Mouse (Mus musculus): ENCODE measurements around the gene Rab39. TPM values are rescaled to one million over a fixed set of nuclear protein-coding genes. Genes with fewer than 3 reads are reported as not detected.
A peak's percentile ranks its signal among the peaks of the same experiment; 100 is the strongest.

Gene Rab39
- polyA plus RNA-seq (2014; fragmentation: Nextera tagmentation; extraction: Ambion mirVana), result 0.60 and 1.0 TPM in 2 replicates

- under 1% methylated on average over 35 of the region's 49 CpGs for WGBS
- no peaks in the 10 kb centered on the region for H3K4me1 ChIP-seq (ENCODE audit: control insufficient read depth, insufficient read depth, low read length)
- peak; percentile 94 for ATAC-seq (ENCODE audit: low read depth)
- peak within 1 kb of the TSS; percentile 43 for H3K4me3 ChIP-seq (ENCODE audit: low read depth, low read length)
- no peak within 1 kb of the TSS for H3K27ac ChIP-seq (replicated peaks; ENCODE audit: low read depth, low read length)
- H3K27me3 ChIP-seq (replicated peaks; ENCODE audit: control insufficient read depth, insufficient read depth, low read length), result no peaks in the 10 kb centered on the region; the same call in 1 of the 2 replicates
- H3K36me3 ChIP-seq (ENCODE audit: control insufficient read depth, insufficient read depth, low read length), result no peaks in the 10 kb centered on the region
- H3K9ac ChIP-seq (ENCODE audit: low read depth, low read length), result peak within 1 kb of the TSS; percentile 15; the same call in 1 of the 2 replicates
- peak; percentile 91 for DNase-seq (ENCODE audit: low spot score)
- peak within 1 kb of the TSS; percentile 67 for H3K4me2 ChIP-seq (ENCODE audit: low read depth, low read length)
- no peaks in the 10 kb centered on the region for H3K9me3 ChIP-seq (ENCODE audit: control insufficient read depth, low read length)
Measured at GRCm38 (mm10) chr9:53705992-53706696, at the start of gene Rab39. Gene Rab39 (minus strand): TSS chr9:53706232.

DNA sequence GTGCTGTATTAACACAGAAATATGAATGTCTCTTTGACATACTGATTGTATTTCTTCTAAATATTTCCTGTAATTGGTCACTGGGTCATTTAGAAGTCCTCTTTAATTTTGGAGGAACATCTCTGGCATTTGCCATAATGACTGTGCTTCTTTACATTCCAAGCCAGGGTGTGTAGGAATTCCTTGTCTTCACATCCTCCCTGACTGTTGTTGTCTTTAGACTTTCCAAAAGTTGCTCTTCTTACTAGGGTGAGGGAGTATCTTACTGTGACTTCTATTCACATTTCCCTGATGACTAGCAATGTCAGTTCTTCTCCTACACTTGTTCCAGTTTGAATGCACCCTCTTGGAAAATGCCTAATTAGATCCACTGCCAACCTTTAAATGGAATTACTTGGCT, 48.8 kb upstream of the Rab39 start:
- no peaks in the 10 kb centered on the region for H3K36me3 ChIP-seq (ENCODE audit: control insufficient read depth, insufficient read depth, low read length)
- H3K4me1 ChIP-seq (ENCODE audit: control insufficient read depth, insufficient read depth, low read length), result no peaks in the 10 kb centered on the region
- H3K4me2 ChIP-seq (ENCODE audit: low read depth, low read length), result no peak overlapping the region
- H3K27me3 ChIP-seq (replicated peaks; ENCODE audit: control insufficient read depth, insufficient read depth, low read length), result no peaks in the 10 kb centered on the region; the same call in 1 of the 2 replicates
- DNase-seq (ENCODE audit: low spot score) (no peak), ATAC-seq (ENCODE audit: low read depth) (no peak)
- H3K27ac ChIP-seq (replicated peaks; ENCODE audit: low read depth, low read length), result no peak overlapping the region
- no peak overlapping the region for H3K4me3 ChIP-seq (ENCODE audit: low read depth, low read length)
- no peaks in the 10 kb centered on the region for H3K9me3 ChIP-seq (ENCODE audit: control insufficient read depth, low read length)
- H3K9ac ChIP-seq (ENCODE audit: low read depth, low read length), result no peak overlapping the region

DNA sequence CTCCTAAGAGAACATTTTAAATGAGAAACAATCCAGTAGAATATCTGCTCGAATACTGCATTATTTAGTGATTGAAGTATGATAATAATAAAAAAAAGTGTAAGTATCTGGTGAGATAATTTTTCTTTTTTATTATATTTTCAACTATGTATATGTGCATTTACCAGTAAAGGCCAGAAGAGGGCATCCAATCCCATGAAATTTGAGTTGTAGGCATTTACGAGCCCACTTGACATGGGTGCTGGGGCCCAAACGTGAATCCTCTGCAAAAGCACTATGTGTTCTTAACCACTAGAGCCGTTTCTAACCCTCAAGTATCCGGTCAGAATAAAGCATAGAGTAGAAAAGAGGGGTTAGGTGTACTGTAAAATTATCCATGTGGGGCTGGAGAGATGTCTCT, 44.9 kb upstream of the Rab39 start:
- WGBS, result 53% methylated on average over 5 of the region's 5 CpGs
- DNase-seq (ENCODE audit: low spot score), result no peak

GRCm38 (mm10) chr9:53750411-53750810, 44.4 kb upstream of the Rab39 start:
- WGBS, result 87% methylated on average over 13 of the region's 13 CpGs
- ATAC-seq (ENCODE audit: low read depth), result no peak

More for the DNA sequence above, 44.9 kb upstream of the Rab39 start:
- H3K36me3 ChIP-seq (ENCODE audit: control insufficient read depth, insufficient read depth, low read length), result no peaks in the 10 kb centered on the region
- H3K4me2 ChIP-seq (ENCODE audit: low read depth, low read length), result no peak overlapping the region
- H3K9ac ChIP-seq (ENCODE audit: low read depth, low read length), result no peak overlapping the region
- no peak for ATAC-seq (ENCODE audit: low read depth)
- H3K27me3 ChIP-seq (replicated peaks; ENCODE audit: control insufficient read depth, insufficient read depth, low read length), result no peaks in the 10 kb centered on the region; the same call in 1 of the 2 replicates
- H3K4me1 ChIP-seq (ENCODE audit: control insufficient read depth, insufficient read depth, low read length), result no peaks in the 10 kb centered on the region
- no peak overlapping the region for H3K4me3 ChIP-seq (ENCODE audit: low read depth, low read length)
- no peaks in the 10 kb centered on the region for H3K9me3 ChIP-seq (ENCODE audit: control insufficient read depth, low read length)
- H3K27ac ChIP-seq (replicated peaks; ENCODE audit: low read depth, low read length), result no peak overlapping the region

DNA sequence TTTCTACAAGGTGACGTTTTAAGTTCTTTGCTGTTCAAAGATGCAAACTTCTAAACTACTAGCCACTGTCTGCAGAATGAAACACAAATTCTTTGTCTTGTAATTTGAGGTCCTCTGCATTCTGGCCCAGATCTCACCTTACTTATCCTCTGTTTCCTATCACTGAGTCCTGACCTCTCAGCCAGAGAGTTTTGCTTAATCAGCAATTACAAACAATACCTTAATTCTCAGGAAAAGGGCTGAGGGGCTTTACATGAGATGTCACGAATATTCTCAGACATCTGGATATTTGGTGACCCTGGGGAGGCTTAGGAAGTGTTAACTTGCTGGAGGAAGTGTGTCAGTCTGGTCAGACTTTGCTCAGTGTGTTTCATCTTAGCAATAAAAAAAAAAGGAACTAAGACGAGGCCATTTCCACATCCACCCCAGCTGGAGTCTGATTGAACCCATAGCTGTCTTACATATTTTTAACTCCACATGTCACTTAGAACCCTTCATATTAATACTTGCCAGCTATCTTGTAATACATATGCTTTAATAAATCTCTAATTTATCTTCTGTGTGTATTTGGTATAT, 34.9 kb upstream of the Rab39 start:
- Histone ChIP-seq H3K36me3 (ENCODE audit: control insufficient read depth, insufficient read depth, low read length) (no peaks in the 10 kb centered on the region), H3K4me1 (ENCODE audit: control insufficient read depth, insufficient read depth, low read length) (no peaks in the 10 kb centered on the region), H3K9ac (ENCODE audit: low read depth, low read length) (no peak overlapping the region), H3K9me3 (ENCODE audit: control insufficient read depth, low read length) (no peaks in the 10 kb centered on the region), H3K4me3 (ENCODE audit: low read depth, low read length) (no peak overlapping the region), H3K27ac (replicated peaks; ENCODE audit: low read depth, low read length) (no peak overlapping the region), H3K4me2 (ENCODE audit: low read depth, low read length) (no peak overlapping the region), H3K27me3 (replicated peaks; ENCODE audit: control insufficient read depth, insufficient read depth, low read length) (no peaks in the 10 kb centered on the region)
- 28% methylated on average over 3 of the region's 3 CpGs for WGBS
- ATAC-seq (ENCODE audit: low read depth) (no peak), DNase-seq (ENCODE audit: low spot score) (no peak)

More at GRCm38 (mm10) chr9:53750411-53750810, 44.4 kb upstream of the Rab39 start:
- H3K9ac ChIP-seq (ENCODE audit: low read depth, low read length), result no peak overlapping the region
- H3K27ac ChIP-seq (replicated peaks; ENCODE audit: low read depth, low read length), result no peak overlapping the region
- H3K4me1 ChIP-seq (ENCODE audit: control insufficient read depth, insufficient read depth, low read length), result no peaks in the 10 kb centered on the region
- H3K4me3 ChIP-seq (ENCODE audit: low read depth, low read length), result no peak overlapping the region
- H3K36me3 ChIP-seq (ENCODE audit: control insufficient read depth, insufficient read depth, low read length), result no peaks in the 10 kb centered on the region
- H3K27me3 ChIP-seq (replicated peaks; ENCODE audit: control insufficient read depth, insufficient read depth, low read length), result no peaks in the 10 kb centered on the region; the same call in 1 of the 2 replicates
- H3K9me3 ChIP-seq (ENCODE audit: control insufficient read depth, low read length), result no peaks in the 10 kb centered on the region
- no peak for DNase-seq (ENCODE audit: low spot score)
- no peak overlapping the region for H3K4me2 ChIP-seq (ENCODE audit: low read depth, low read length)

- ATAC-seq (ENCODE audit: low read depth), result no peak
- under 1% methylated on average over 25 of the region's 28 CpGs for WGBS
- DNase-seq (ENCODE audit: low spot score), result peak; percentile 32
- Histone ChIP-seq H3K27ac (replicated peaks; ENCODE audit: low read depth, low read length) (no peak overlapping the region), H3K4me3 (ENCODE audit: low read depth, low read length) (peak overlapping the region; percentile 43), H3K4me1 (ENCODE audit: control insufficient read depth, insufficient read depth, low read length) (no peaks in the 10 kb centered on the region), H3K9me3 (ENCODE audit: control insufficient read depth, low read length) (no peaks in the 10 kb centered on the region), H3K27me3 (replicated peaks; ENCODE audit: control insufficient read depth, insufficient read depth, low read length) (no peaks in the 10 kb centered on the region; the same call in 1 of the 2 replicates), H3K9ac (ENCODE audit: low read depth, low read length) (peak overlapping the region; percentile 15; the same call in 1 of the 2 replicates), H3K4me2 (ENCODE audit: low read depth, low read length) (peak overlapping the region; percentile 67), H3K36me3 (ENCODE audit: control insufficient read depth, insufficient read depth, low read length) (no peaks in the 10 kb centered on the region)
Measured at GRCm38 (mm10) chr9:53705491-53705991, 491 bp downstream of the Rab39 start.

DNA sequence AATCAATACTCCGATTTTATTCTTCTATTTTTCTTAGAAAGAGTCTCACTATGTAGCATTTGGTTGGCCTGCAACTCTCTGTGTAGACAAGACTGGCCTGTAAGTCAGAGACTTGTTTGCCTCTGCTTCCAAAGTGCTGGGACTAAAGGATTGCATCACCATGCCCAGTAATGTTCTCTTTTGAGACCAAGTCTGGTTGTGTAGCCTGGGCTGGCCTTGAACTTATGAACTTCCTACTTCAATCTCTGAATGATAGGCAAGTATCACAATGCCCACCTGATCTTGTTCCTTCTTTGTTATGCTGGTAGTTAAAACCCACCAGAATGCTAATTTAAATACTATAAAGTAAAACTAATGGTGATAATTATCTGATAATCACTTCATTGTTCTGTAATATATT, 3.0 kb downstream of the Rab39 start:
- no peaks in the 10 kb centered on the region for H3K4me1 ChIP-seq (ENCODE audit: control insufficient read depth, insufficient read depth, low read length)
- DNase-seq (ENCODE audit: low spot score), result no peak
- no peaks in the 10 kb centered on the region for H3K9me3 ChIP-seq (ENCODE audit: control insufficient read depth, low read length)
- H3K27ac ChIP-seq (replicated peaks; ENCODE audit: low read depth, low read length), result no peak overlapping the region
- no peaks in the 10 kb centered on the region; the same call in 1 of the 2 replicates for H3K27me3 ChIP-seq (replicated peaks; ENCODE audit: control insufficient read depth, insufficient read depth, low read length)
- WGBS, result 88% methylated on average over 1 of the region's 1 CpGs
- ATAC-seq (ENCODE audit: low read depth), result no peak
- H3K4me3 ChIP-seq (ENCODE audit: low read depth, low read length), result no peak overlapping the region
- H3K9ac ChIP-seq (ENCODE audit: low read depth, low read length), result no peak overlapping the region
- no peaks in the 10 kb centered on the region for H3K36me3 ChIP-seq (ENCODE audit: control insufficient read depth, insufficient read depth, low read length)
- H3K4me2 ChIP-seq (ENCODE audit: low read depth, low read length), result no peak overlapping the region

DNA sequence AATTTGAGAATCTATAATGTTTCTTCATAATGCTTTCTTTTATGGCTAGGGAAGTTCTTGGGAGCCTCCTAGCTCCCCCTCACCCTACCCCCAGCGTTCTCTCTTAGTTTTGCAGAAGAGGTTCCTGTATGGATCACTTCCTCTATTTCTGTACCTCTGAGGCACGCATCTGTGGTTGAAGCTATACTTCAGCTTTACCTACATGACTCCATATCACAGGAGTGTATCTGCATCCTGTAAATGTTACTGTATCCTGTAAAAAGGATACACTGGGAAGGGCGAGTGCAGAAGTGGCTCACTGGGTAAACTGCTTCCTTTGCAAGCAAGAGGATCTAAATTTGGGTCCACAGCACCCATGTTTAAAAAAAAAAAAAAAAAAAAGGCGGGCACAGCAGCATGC, 5.5 kb downstream of the Rab39 start:
- WGBS, result 77% methylated on average over 4 of the region's 4 CpGs
- ATAC-seq (ENCODE audit: low read depth) (no peak), DNase-seq (ENCODE audit: low spot score) (no peak)
- no peak overlapping the region for H3K9ac ChIP-seq (ENCODE audit: low read depth, low read length)
- H3K4me1 ChIP-seq (ENCODE audit: control insufficient read depth, insufficient read depth, low read length), result no peaks in the 10 kb centered on the region
- no peak overlapping the region for H3K4me3 ChIP-seq (ENCODE audit: low read depth, low read length)
- H3K27ac ChIP-seq (replicated peaks; ENCODE audit: low read depth, low read length), result no peak overlapping the region
- no peaks in the 10 kb centered on the region for H3K9me3 ChIP-seq (ENCODE audit: control insufficient read depth, low read length)
- no peaks in the 10 kb centered on the region for H3K27me3 ChIP-seq (replicated peaks; ENCODE audit: control insufficient read depth, insufficient read depth, low read length)
- no peak overlapping the region for H3K4me2 ChIP-seq (ENCODE audit: low read depth, low read length)
- no peaks in the 10 kb centered on the region for H3K36me3 ChIP-seq (ENCODE audit: control insufficient read depth, insufficient read depth, low read length)

Data from embryonic facial prominence, embryonic 14.5 days (tissue).